In genomic region chr11:16956115-16956862, GRCm38 (mm10) we compare ENCODE assay signal across 25 mouse cellular contexts. TPM values are rescaled to one million over a fixed set of nuclear protein-coding genes. Genes with fewer than 3 reads are reported as not detected.
A peak's percentile ranks its signal among the peaks of the same experiment; 100 is the strongest.
DNase-seq lines count a peak whose midpoint lies in the region; ATAC-seq and TF ChIP-seq lines count a peak whose summit lies in the region.
"Had no signal": no experiment of that assay in that cellular context is flagged by ENCODE, and none has a peak within 500 bp of the region (broad histone marks: within the 10 kb centered on the region; RNA-seq: fewer than 3 reads in every experiment).

No protein-coding gene starts in this region.

- DNase-seq in 416B (ENCODE audit: low read depth): peak; percentile 84
- DNase-seq in CD4-positive, CD25-positive, alpha-beta regulatory T cell, adult 2 months (ENCODE audit: low read depth, low spot score): peak; percentile 44
- no peak for DNase-seq in kidney, adult 8-10 months
- no peak for DNase-seq in spleen, postnatal 14 days (ENCODE audit: low spot score in 2 of 2)
- no peak for DNase-seq in thymus, postnatal 10 days (ENCODE audit: low spot score in 2 of 2)
- DNase-seq: cerebellum, adult 9-10 months; heart, postnatal 14 days; kidney, adult 11 months; kidney, postnatal 10 days; lung, adult 2 months; lung, postnatal 4 days; right cerebral cortex, postnatal 25 days; thymus, postnatal 14 days had no signal

- no peaks in the 10 kb centered on the region for H3K36me3 ChIP-seq in intestine, postnatal 0 days (ENCODE audit: control insufficient read depth, insufficient read depth)
- H3K36me3 ChIP-seq: neural tube, embryonic 13.5 days had no signal

- H3K4me3 ChIP-seq in intestine, postnatal 0 days (ENCODE audit: low read depth, low read length): no peak overlapping the region
- H3K4me3 ChIP-seq: embryonic facial prominence, embryonic 12.5 days; erythroblast, embryonic 14.5 days; heart, embryonic 12.5 days; limb, embryonic 13.5 days; midbrain, embryonic 12.5 days; neural tube, embryonic 13.5 days had no signal

- no peak for TF ChIP-seq CTCF in intestine, postnatal 0 days (IDR thresholded peaks at IDR 0.05; ENCODE audit: low read depth)

- no peaks in the 10 kb centered on the region for H3K27me3 ChIP-seq in intestine, postnatal 0 days (replicated peaks; ENCODE audit: control insufficient read depth, insufficient read depth, low read length)
- H3K27me3 ChIP-seq: embryonic facial prominence, embryonic 12.5 days; heart, embryonic 12.5 days; limb, embryonic 13.5 days; midbrain, embryonic 12.5 days; neural tube, embryonic 13.5 days had no signal

- H3K4me2 ChIP-seq in intestine, postnatal 0 days (replicated peaks; ENCODE audit: low read depth): no peak overlapping the region
- H3K4me2 ChIP-seq: embryonic facial prominence, embryonic 12.5 days; heart, embryonic 12.5 days; hindbrain, embryonic 14.5 days; limb, embryonic 13.5 days; midbrain, embryonic 12.5 days; neural tube, embryonic 13.5 days had no signal

- H3K9ac ChIP-seq in intestine, postnatal 0 days (ENCODE audit: low read depth, low read length): no peak overlapping the region
- H3K9ac ChIP-seq: embryonic facial prominence, embryonic 12.5 days; heart, embryonic 12.5 days; hindbrain, embryonic 14.5 days; limb, embryonic 13.5 days; midbrain, embryonic 12.5 days; neural tube, embryonic 13.5 days had no signal

- H3K27ac ChIP-seq in intestine, postnatal 0 days (ENCODE audit: low read depth, low read length): no peak overlapping the region
- H3K27ac ChIP-seq: embryonic facial prominence, embryonic 12.5 days; hindbrain, embryonic 14.5 days; limb, embryonic 13.5 days; midbrain, embryonic 12.5 days; neural tube, embryonic 13.5 days; stomach, postnatal 0 days had no signal

- 86% methylated on average over 6 of the region's 6 CpGs for WGBS in intestine, postnatal 0 days

- ATAC-seq in granulocyte monocyte progenitor cell, adult 5-6 weeks (replicated peaks; ENCODE audit: poor library complexity, severe bottlenecking): peak; percentile 90
- peak; percentile 92 for ATAC-seq in megakaryocyte, adult 5-6 weeks (ENCODE audit: poor library complexity, severe bottlenecking)
- no peak for ATAC-seq in intestine, postnatal 0 days
- ATAC-seq: forebrain, embryonic 14.5 days had no signal

- H3K4me1 ChIP-seq in intestine, postnatal 0 days (replicated peaks; ENCODE audit: control insufficient read depth, insufficient read depth, low read length): no peaks in the 10 kb centered on the region

- no peaks in the 10 kb centered on the region for H3K9me3 ChIP-seq in intestine, postnatal 0 days (ENCODE audit: control insufficient read depth)
- H3K9me3 ChIP-seq: embryonic facial prominence, embryonic 12.5 days; heart, embryonic 12.5 days; limb, embryonic 13.5 days; midbrain, embryonic 12.5 days; neural tube, embryonic 13.5 days had no signal

RNA-seq across cellular contexts. Expression of gene Fbxo48, which starts 5.1 kb away (rescaled TPM):
- total RNA-seq in granulocyte monocyte progenitor cell, adult 5-6 weeks (2014; fragmentation: Nextera tagmentation): 6.0 and 7.9 TPM in 2 replicates
- total RNA-seq in granulocyte monocyte progenitor cell, adult 5-6 weeks (2017): 7.3 and 7.4 TPM in 2 replicates
- 10.6 and 11.4 TPM in 2 replicates for total RNA-seq in megakaryocyte, adult 5-6 weeks (2015)
- 11.3 and 12.2 TPM in 2 replicates for total RNA-seq in megakaryocyte, adult 5-6 weeks (2017)
- 0.17 and 0.25 TPM in 2 replicates for polyA plus RNA-seq in intestine, postnatal 0 days (2015; fragmentation: Nextera tagmentation; extraction: Ambion mirVana)

Comparison
In these comparisons a context has a peak if more than half of its experiments do, and no peak if none do; other contexts are left out.
1. DNase-seq: peak in 416B (single experiment) and CD4-positive, CD25-positive, alpha-beta regulatory T cell, adult 2 months (single experiment); none in kidney, adult 8-10 months (0 of 2), spleen, postnatal 14 days (0 of 2) and thymus, postnatal 10 days (0 of 2).